In the genomic region with DNA sequence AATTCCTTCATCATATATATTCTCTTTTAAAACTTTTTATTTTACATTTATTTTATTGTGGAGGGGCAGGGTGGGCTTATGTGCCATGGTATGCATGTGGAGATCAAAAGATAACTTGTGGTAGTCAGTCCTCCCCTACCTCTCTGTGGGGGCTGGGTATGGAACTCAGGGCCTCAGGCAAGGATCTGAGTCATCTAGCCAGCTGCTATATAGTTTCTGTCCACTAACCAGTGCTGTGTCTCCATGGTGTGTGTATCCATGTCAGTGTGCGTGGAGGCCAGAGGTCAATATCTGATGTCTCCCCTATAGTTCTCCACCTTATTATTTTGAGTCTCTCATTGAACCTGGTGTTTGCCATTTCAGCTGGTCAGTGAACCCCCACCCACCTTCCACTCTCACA, we compare ENCODE assay signal across 28 mouse cellular contexts. TPM values are rescaled to one million over a fixed set of nuclear protein-coding genes. Genes with fewer than 3 reads are reported as not detected.
"Had no signal": no experiment of that assay in that cellular context is flagged by ENCODE, and none has a peak within 500 bp of the region (broad histone marks: within the 10 kb centered on the region; RNA-seq: fewer than 3 reads in every experiment).

No protein-coding gene starts in this region.

- DNase-seq: kidney, adult 9 months; kidney, postnatal 14 days; kidney, postnatal 4 days; layer of hippocampus, adult 9-11 months; liver; lung, adult 18-20 months; lung, postnatal 10 days; lung, postnatal 36 days; thymus, adult 2 months; thymus, postnatal 25 days had no signal

- H3K4me1 ChIP-seq: limb, embryonic 10.5 days; limb, embryonic 13.5 days; lung, embryonic 15.5 days; midbrain, embryonic 13.5 days had no signal

- H3K36me3 ChIP-seq: limb, embryonic 10.5 days; limb, embryonic 13.5 days; liver, embryonic 12.5 days; liver, embryonic 15.5 days; lung, embryonic 15.5 days; midbrain, embryonic 10.5 days; midbrain, embryonic 13.5 days had no signal

- H3K9me3 ChIP-seq: limb, embryonic 10.5 days; limb, embryonic 13.5 days; liver, embryonic 12.5 days; liver, embryonic 15.5 days; lung, embryonic 15.5 days; megakaryocyte, embryonic 14.5 days; midbrain, embryonic 10.5 days; midbrain, embryonic 13.5 days had no signal

- H3K27me3 ChIP-seq: limb, embryonic 13.5 days; liver, embryonic 12.5 days; liver, embryonic 15.5 days; lung, embryonic 15.5 days; midbrain, embryonic 13.5 days had no signal

- H3K4me3 ChIP-seq: layer of hippocampus, adult 2 months; limb, embryonic 10.5 days; limb, embryonic 13.5 days; liver, embryonic 12.5 days; liver, embryonic 15.5 days; lung, embryonic 15.5 days; megakaryocyte, embryonic 14.5 days; midbrain, embryonic 10.5 days; midbrain, embryonic 13.5 days had no signal

- H3K4me2 ChIP-seq: limb, embryonic 13.5 days; liver, embryonic 12.5 days; liver, embryonic 15.5 days; lung, embryonic 15.5 days; midbrain, embryonic 13.5 days had no signal

- H3K9ac ChIP-seq: limb, embryonic 13.5 days; liver, embryonic 12.5 days; liver, embryonic 15.5 days; lung, embryonic 15.5 days; midbrain, embryonic 13.5 days had no signal

- H3K27ac ChIP-seq: layer of hippocampus, adult 2 months; limb, embryonic 10.5 days; limb, embryonic 13.5 days; liver, embryonic 12.5 days; liver, embryonic 15.5 days; lung, embryonic 15.5 days; midbrain, embryonic 10.5 days; midbrain, embryonic 13.5 days had no signal

- ATAC-seq: liver, embryonic 12.5 days; midbrain, embryonic 13.5 days; midbrain, embryonic 16.5 days had no signal

RNA-seq across cellular contexts. Expression of a gene that starts 17.1 kb away (rescaled TPM):
- total RNA-seq: layer of hippocampus, adult 2 months; layer of hippocampus, postnatal 25 days; left cerebral cortex, adult 18-20 months; left cerebral cortex, postnatal 25 days; monocyte, adult 5-6 weeks had no signal
- polyA plus RNA-seq: kidney, embryonic 16.5 days; limb, embryonic 10.5 days; limb, embryonic 13.5 days; liver, embryonic 12.5 days; liver, embryonic 15.5 days; lung, embryonic 15.5 days; midbrain, embryonic 10.5 days; midbrain, embryonic 13.5 days; midbrain, embryonic 16.5 days; neural tube, embryonic 11.5 days; neural tube, embryonic 14.5 days; stomach, embryonic 16.5 days had no signal

RNA-seq across cellular contexts. Expression of a gene that starts 50.5 kb away (rescaled TPM):
- total RNA-seq: monocyte, adult 5-6 weeks had no signal

RNA-seq across cellular contexts. Expression of a gene that starts 56.5 kb away (rescaled TPM):
- polyA plus RNA-seq: midbrain, embryonic 13.5 days; neural tube, embryonic 14.5 days had no signal
